Comparison of ENCODE assay signal across 14 mouse cellular contexts in genomic region chr7:115783982-115784917, GRCm38 (mm10).
DNase-seq lines count a peak whose midpoint lies in the region; ATAC-seq and TF ChIP-seq lines count a peak whose summit lies in the region.
"Had no signal": no experiment of that assay in that cellular context is flagged by ENCODE, and none has a peak within 500 bp of the region (broad histone marks: within the 10 kb centered on the region; RNA-seq: fewer than 3 reads in every experiment).

No protein-coding gene starts in this region.

- TF ChIP-seq CTCF in kidney, adult 2 months (conservative IDR thresholded peaks at IDR 0.05; ENCODE audit: insufficient read depth, insufficient read length, low read depth, low read length) = no peak

- ATAC-seq in heart, embryonic 14.5 days (ENCODE audit: insufficient number of reproducible peaks, insufficient read depth, low FRiP score, low read depth) = peak; percentile 17; the same call in 1 of the 2 replicates
- ATAC-seq in megakaryocyte-erythroid progenitor cell, adult 5-6 weeks (replicated peaks; ENCODE audit: low FRiP score, low TSS enrichment, poor library complexity, severe bottlenecking) = peak; percentile 67; the same call in 1 of the 2 replicates
- ATAC-seq in hindbrain, embryonic 12.5 days (ENCODE audit: low FRiP score) = no peak
- ATAC-seq: midbrain, embryonic 13.5 days had no signal

- no peak for DNase-seq in kidney, adult 2 months
- no peak for DNase-seq in kidney, postnatal 25 days
- peak; percentile 21 for DNase-seq in large intestine, adult 2 months (ENCODE audit: low read depth, low spot score)
- DNase-seq in gastrocnemius, postnatal 25 days = no peak
- DNase-seq in adrenal gland, postnatal 10 days = no peak
- DNase-seq: cerebellum, adult 9-11 months; kidney, adult 18-20 months had no signal

- no peak overlapping the region for H3K4me3 ChIP-seq in kidney, adult 2 months (ENCODE audit: insufficient read depth, low read depth, low read length)
- no peak overlapping the region for H3K4me3 ChIP-seq in heart, embryonic 14.5 days (ENCODE audit: control insufficient read depth in 1 of 2, insufficient read depth in 1 of 2, low read depth in 1 of 2, low read length in 2 of 2)
- no peak overlapping the region for H3K4me3 ChIP-seq in hindbrain, embryonic 12.5 days
- H3K4me3 ChIP-seq: embryonic facial prominence, embryonic 10.5 days; layer of hippocampus, adult 2 months; midbrain, embryonic 13.5 days had no signal

- H3K27ac ChIP-seq in kidney, adult 2 months (ENCODE audit: insufficient read depth, low read depth, low read length) = peak overlapping the region; percentile 60; the same call in 1 of the 2 replicates
- H3K27ac ChIP-seq in heart, embryonic 14.5 days (replicated peaks in 1 of 2; ENCODE audit: control insufficient read depth in 1 of 2, insufficient read depth in 1 of 2, low read depth in 2 of 2, low read length in 2 of 2) = peak overlapping the region; percentile 64 to 75
- no peak overlapping the region for H3K27ac ChIP-seq in hindbrain, embryonic 12.5 days
- H3K27ac ChIP-seq: embryonic facial prominence, embryonic 10.5 days; layer of hippocampus, adult 2 months; liver, embryonic 14.5 days; midbrain, embryonic 13.5 days had no signal

- no peak overlapping the region for H3K9ac ChIP-seq in heart, embryonic 14.5 days (ENCODE audit: low read length)
- H3K9ac ChIP-seq in hindbrain, embryonic 12.5 days = no peak overlapping the region
- H3K9ac ChIP-seq: liver, embryonic 14.5 days; midbrain, embryonic 13.5 days had no signal

- H3K36me3 ChIP-seq in kidney, adult 2 months (ENCODE audit: control insufficient read depth, insufficient read depth, low read length) = no peaks in the 10 kb centered on the region; the same call in 1 of the 2 replicates
- no peaks in the 10 kb centered on the region for H3K36me3 ChIP-seq in heart, embryonic 14.5 days (ENCODE audit: control insufficient read depth, insufficient read depth, low read length)
- H3K36me3 ChIP-seq in hindbrain, embryonic 12.5 days = no peaks in the 10 kb centered on the region
- H3K36me3 ChIP-seq: embryonic facial prominence, embryonic 10.5 days; midbrain, embryonic 13.5 days had no signal

- no peaks in the 10 kb centered on the region for H3K4me1 ChIP-seq in kidney, adult 2 months (ENCODE audit: control insufficient read depth, insufficient read depth, low read length)
- peaks cover 11 to 28% of the 10 kb centered on the region in 2 experiments for H3K4me1 ChIP-seq in heart, embryonic 14.5 days (ENCODE audit: control insufficient read depth in 2 of 2, insufficient read depth in 2 of 2, low read length in 2 of 2)
- no peaks in the 10 kb centered on the region for H3K4me1 ChIP-seq in hindbrain, embryonic 12.5 days
- H3K4me1 ChIP-seq: embryonic facial prominence, embryonic 10.5 days; midbrain, embryonic 13.5 days had no signal

- WGBS in kidney, adult 2 months = 82% methylated on average over 8 of the region's 8 CpGs
- 52% methylated on average over 8 of the region's 8 CpGs for WGBS in heart, embryonic 14.5 days
- 60% methylated on average over 8 of the region's 8 CpGs for WGBS in large intestine, adult 2 months
- 90% methylated on average over 8 of the region's 8 CpGs for WGBS in hindbrain, embryonic 12.5 days

- H3K9me3 ChIP-seq in heart, embryonic 14.5 days (ENCODE audit: control insufficient read depth, low read length) = no peaks in the 10 kb centered on the region
- H3K9me3 ChIP-seq in hindbrain, embryonic 12.5 days (replicated peaks) = no peaks in the 10 kb centered on the region
- H3K9me3 ChIP-seq: midbrain, embryonic 13.5 days had no signal

- peak overlapping the region; percentile 21; the same call in 1 of the 2 replicates for H3K4me2 ChIP-seq in heart, embryonic 14.5 days (ENCODE audit: low read length)
- no peak overlapping the region for H3K4me2 ChIP-seq in hindbrain, embryonic 12.5 days (replicated peaks)
- H3K4me2 ChIP-seq: midbrain, embryonic 13.5 days had no signal

- TF ChIP-seq POLR2A in kidney, adult 2 months (IDR thresholded peaks at IDR 0.05; ENCODE audit: low read depth, low read length) = no peak

- no peaks in the 10 kb centered on the region for H3K27me3 ChIP-seq in kidney, adult 2 months (replicated peaks; ENCODE audit: control insufficient read depth, insufficient read depth, low read length)
- no peaks in the 10 kb centered on the region for H3K27me3 ChIP-seq in heart, embryonic 14.5 days (ENCODE audit: control insufficient read depth, insufficient read depth, low read length)
- no peaks in the 10 kb centered on the region for H3K27me3 ChIP-seq in hindbrain, embryonic 12.5 days
- H3K27me3 ChIP-seq: midbrain, embryonic 13.5 days had no signal
